Mouse (Mus musculus) erythroblast, embryonic 14.5 days (primary cell): ENCODE results near the gene Npl.

Source experiments
- GATA1 ChIP-seq: IDR thresholded peaks from 2 replicates; pipeline ENCODE4 v1.6.1; 2012; ENCODE audit warnings: low read length, inconsistent platforms, mixed read lengths
- TAL1 ChIP-seq: IDR thresholded peaks from 3 replicates; pipeline ENCODE4 v1.6.1; 2012; ENCODE audit warnings: low read length, inconsistent platforms, mixed read lengths

DNA sequence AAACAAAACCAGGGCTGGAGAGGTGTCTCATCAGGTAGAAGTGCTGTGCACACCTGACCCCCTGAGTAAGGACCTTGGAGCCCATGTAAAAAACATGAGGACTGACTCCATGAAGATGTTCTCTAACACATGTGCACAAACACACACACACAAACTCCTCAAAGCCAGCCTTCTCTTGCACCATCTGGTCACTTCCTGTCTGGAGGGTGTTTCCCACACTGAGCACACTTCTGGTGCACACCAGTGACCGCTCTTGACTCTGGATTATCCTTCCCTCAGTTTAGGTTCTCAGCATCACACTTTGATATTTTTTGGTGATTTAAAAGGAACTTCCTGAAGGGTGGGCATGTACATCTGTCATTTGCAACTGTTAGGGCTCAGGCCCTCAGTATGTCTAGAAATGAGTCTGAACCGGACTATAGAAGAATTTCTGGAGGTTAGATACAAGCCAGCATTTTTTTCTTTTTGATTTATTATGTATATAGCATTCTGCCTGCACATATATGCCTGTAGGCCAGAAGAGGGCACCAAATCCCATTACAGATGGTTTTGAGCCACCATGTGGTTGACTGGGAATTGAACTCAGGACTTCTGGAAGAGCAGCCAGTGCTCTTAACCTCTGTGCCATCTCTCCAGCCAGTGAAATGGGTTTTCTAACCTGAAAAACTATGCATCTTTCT is 39.4 kb downstream of the Npl start:
- TF ChIP-seq GATA1, result no peak
- TF ChIP-seq TAL1, result no peak
